Mouse (Mus musculus): ENCODE results near the gene Sipa1l1. TPM values are rescaled to one million over a fixed set of nuclear protein-coding genes. Genes with fewer than 3 reads are reported as not detected.
A peak's percentile ranks its signal among the peaks of the same experiment; 100 is the strongest.

Gene Sipa1l1
- polyA plus RNA-seq, 1 experiment from 2014 or later = 34.0 TPM

GRCm38 (mm10) chr12:82265335-82266274, 96.5 kb downstream of the Sipa1l1 start:
- 90% methylated on average over 9 of the region's 9 CpGs for whole genome bisulfite sequencing
- Histone ChIP-seq H3K27me3 (replicated peaks; ENCODE audit: low read depth, poor library complexity, severe bottlenecking) (no peaks in the 10 kb centered on the region), H3K27ac (replicated peaks) (no peak overlapping the region), H3K9me3 (no peaks in the 10 kb centered on the region), H3K4me3 (no peak overlapping the region), H3K4me1 (peaks cover 3% of the 10 kb centered on the region), H3K36me3 (replicated peaks) (no peaks in the 10 kb centered on the region; the same call in 1 of the 2 replicates)
- no peak for DNase-seq (ENCODE audit: low spot score)

GRCm38 (mm10) chr12:82271447-82271846, 102.3 kb downstream of the Sipa1l1 start:
- no peak overlapping the region for H3K27ac ChIP-seq (replicated peaks)
- H3K27me3 ChIP-seq (replicated peaks; ENCODE audit: low read depth, poor library complexity, severe bottlenecking) = no peaks in the 10 kb centered on the region
- H3K4me3 ChIP-seq = no peak overlapping the region
- WGBS = 87% methylated on average over 3 of the region's 3 CpGs
- no peak for DNase-seq (ENCODE audit: low spot score)
- no peaks in the 10 kb centered on the region for H3K9me3 ChIP-seq
- no peaks in the 10 kb centered on the region for H3K36me3 ChIP-seq (replicated peaks)
- peaks cover 3% of the 10 kb centered on the region for H3K4me1 ChIP-seq

- H3K9me3 ChIP-seq = no peaks in the 10 kb centered on the region
- 83% methylated on average over 3 of the region's 3 CpGs for WGBS
- H3K4me3 ChIP-seq = no peak overlapping the region
- H3K36me3 ChIP-seq (replicated peaks) = 0 out of 2 replicates have a peak, but pooled peaks cover 4% of the 10 kb centered on the region
- DNase-seq (ENCODE audit: low spot score) = no peak
- no peak overlapping the region for H3K27ac ChIP-seq (replicated peaks)
- H3K27me3 ChIP-seq (replicated peaks; ENCODE audit: low read depth, poor library complexity, severe bottlenecking) = no peaks in the 10 kb centered on the region
- peaks cover 3% of the 10 kb centered on the region for H3K4me1 ChIP-seq
Measured at GRCm38 (mm10) chr12:82273503-82273902, 104.4 kb downstream of the Sipa1l1 start.

- WGBS = 77% methylated on average over 5 of the region's 5 CpGs
- no peak for DNase-seq (ENCODE audit: low spot score)
- Histone ChIP-seq H3K36me3 (replicated peaks) (0 out of 2 replicates have a peak, but pooled peaks cover 4% of the 10 kb centered on the region), H3K9me3 (no peaks in the 10 kb centered on the region), H3K27ac (replicated peaks) (no peak overlapping the region), H3K4me3 (no peak overlapping the region), H3K4me1 (no peaks in the 10 kb centered on the region), H3K27me3 (replicated peaks; ENCODE audit: low read depth, poor library complexity, severe bottlenecking) (no peaks in the 10 kb centered on the region)
Measured at GRCm38 (mm10) chr12:82274576-82274975, 105.5 kb downstream of the Sipa1l1 start.

GRCm38 (mm10) chr12:82275767-82276166, 106.6 kb downstream of the Sipa1l1 start:
- Histone ChIP-seq H3K36me3 (replicated peaks) (0 out of 2 replicates have a peak, but pooled peaks cover 4% of the 10 kb centered on the region), H3K27me3 (replicated peaks; ENCODE audit: low read depth, poor library complexity, severe bottlenecking) (no peaks in the 10 kb centered on the region), H3K27ac (replicated peaks) (no peak overlapping the region), H3K9me3 (no peaks in the 10 kb centered on the region), H3K4me3 (no peak overlapping the region), H3K4me1 (no peaks in the 10 kb centered on the region)
- no peak for DNase-seq (ENCODE audit: low spot score)
- WGBS = 64% methylated on average over 5 of the region's 5 CpGs

- DNase-seq (ENCODE audit: low spot score) = no peak
- 90% methylated on average over 1 of the region's 1 CpGs for WGBS
- H3K27ac ChIP-seq (replicated peaks) = no peak overlapping the region
- H3K36me3 ChIP-seq (replicated peaks) = 0 out of 2 replicates have a peak, but pooled peaks cover 4% of the 10 kb centered on the region
- no peak overlapping the region for H3K4me3 ChIP-seq
- no peaks in the 10 kb centered on the region for H3K4me1 ChIP-seq
- no peaks in the 10 kb centered on the region for H3K9me3 ChIP-seq
- no peaks in the 10 kb centered on the region for H3K27me3 ChIP-seq (replicated peaks; ENCODE audit: low read depth, poor library complexity, severe bottlenecking)
Measured at GRCm38 (mm10) chr12:82276591-82276990, 107.5 kb downstream of the Sipa1l1 start.

GRCm38 (mm10) chr12:82284617-82285016, 115.5 kb downstream of the Sipa1l1 start:
- WGBS = 92% methylated on average over 5 of the region's 5 CpGs
- H3K27ac ChIP-seq (replicated peaks) = no peak overlapping the region
- no peaks in the 10 kb centered on the region for H3K27me3 ChIP-seq (replicated peaks; ENCODE audit: low read depth, poor library complexity, severe bottlenecking)
- no peak for DNase-seq (ENCODE audit: low spot score)
- no peaks in the 10 kb centered on the region; the same call in 1 of the 2 replicates for H3K36me3 ChIP-seq (replicated peaks)
- H3K9me3 ChIP-seq = 0 out of 2 replicates have a peak, but pooled peaks cover 2% of the 10 kb centered on the region
- H3K4me1 ChIP-seq = peaks cover 13% of the 10 kb centered on the region
- H3K4me3 ChIP-seq = no peak overlapping the region

- Histone ChIP-seq H3K9me3 (0 out of 2 replicates have a peak, but pooled peaks cover 2% of the 10 kb centered on the region), H3K4me1 (peaks cover 13% of the 10 kb centered on the region), H3K4me3 (no peak overlapping the region), H3K27ac (replicated peaks) (no peak overlapping the region), H3K36me3 (replicated peaks) (no peaks in the 10 kb centered on the region; the same call in 1 of the 2 replicates), H3K27me3 (replicated peaks; ENCODE audit: low read depth, poor library complexity, severe bottlenecking) (no peaks in the 10 kb centered on the region)
- WGBS = 97% methylated on average over 2 of the region's 2 CpGs
- DNase-seq (ENCODE audit: low spot score) = no peak
Measured at GRCm38 (mm10) chr12:82285018-82285417, 115.9 kb downstream of the Sipa1l1 start.

- Histone ChIP-seq H3K27ac (replicated peaks) (no peak overlapping the region), H3K4me1 (peaks cover 13% of the 10 kb centered on the region), H3K27me3 (replicated peaks; ENCODE audit: low read depth, poor library complexity, severe bottlenecking) (no peaks in the 10 kb centered on the region), H3K9me3 (0 out of 2 replicates have a peak, but pooled peaks cover 2% of the 10 kb centered on the region), H3K36me3 (replicated peaks) (no peaks in the 10 kb centered on the region; the same call in 1 of the 2 replicates), H3K4me3 (no peak overlapping the region)
- 30% methylated on average over 6 of the region's 6 CpGs for WGBS
- peak; percentile 22 for DNase-seq (ENCODE audit: low spot score)
Measured at GRCm38 (mm10) chr12:82286068-82286467, 116.9 kb downstream of the Sipa1l1 start.

- Histone ChIP-seq H3K4me1 (peaks cover 13% of the 10 kb centered on the region), H3K27ac (replicated peaks) (no peak overlapping the region), H3K27me3 (replicated peaks; ENCODE audit: low read depth, poor library complexity, severe bottlenecking) (no peaks in the 10 kb centered on the region), H3K4me3 (no peak overlapping the region), H3K36me3 (replicated peaks) (no peaks in the 10 kb centered on the region; the same call in 1 of the 2 replicates), H3K9me3 (0 out of 2 replicates have a peak, but pooled peaks cover 2% of the 10 kb centered on the region)
- no peak for DNase-seq (ENCODE audit: low spot score)
- WGBS = 56% methylated on average over 5 of the region's 5 CpGs
Measured at GRCm38 (mm10) chr12:82286804-82287203, 117.7 kb downstream of the Sipa1l1 start.

- no peak for DNase-seq (ENCODE audit: low spot score)
- no peak overlapping the region for H3K4me3 ChIP-seq
- H3K4me1 ChIP-seq = no peaks in the 10 kb centered on the region
- peaks cover 3% of the 10 kb centered on the region; the same call in 1 of the 2 replicates for H3K36me3 ChIP-seq (replicated peaks)
- no peaks in the 10 kb centered on the region for H3K9me3 ChIP-seq
- no peaks in the 10 kb centered on the region for H3K27me3 ChIP-seq (replicated peaks; ENCODE audit: low read depth, poor library complexity, severe bottlenecking)
- H3K27ac ChIP-seq (replicated peaks) = no peak overlapping the region
- WGBS = 92% methylated on average over 7 of the region's 7 CpGs
Measured at GRCm38 (mm10) chr12:82293545-82294247, 124.6 kb downstream of the Sipa1l1 start.
